ENCODE assay signal across 16 mouse cellular contexts in genomic region chr8:17602861-17603260, GRCm38 (mm10).
"Had no signal": no experiment of that assay in that cellular context is flagged by ENCODE, and none has a peak within 500 bp of the region (broad histone marks: within the 10 kb centered on the region; RNA-seq: fewer than 3 reads in every experiment).

No protein-coding gene starts in this region.

- H3K4me3 ChIP-seq: neural tube, embryonic 12.5 days; neural tube, embryonic 13.5 days; neural tube, embryonic 15.5 days; stomach, embryonic 15.5 days had no signal

- DNase-seq: retina, postnatal 1 day; right cerebral cortex, postnatal 14 days; right cerebral cortex, postnatal 25 days; right cerebral cortex, postnatal 4 days; spleen, adult 18-20 months; thymus, adult 18-20 months; thymus, adult 2 months; thymus, postnatal 14 days; thymus, postnatal 25 days; thymus, postnatal 36 days; thymus, postnatal 4 days had no signal

- H3K27me3 ChIP-seq: neural tube, embryonic 12.5 days; neural tube, embryonic 13.5 days; neural tube, embryonic 15.5 days; stomach, embryonic 15.5 days had no signal

- H3K4me1 ChIP-seq: neural tube, embryonic 12.5 days; neural tube, embryonic 13.5 days; neural tube, embryonic 15.5 days; stomach, embryonic 15.5 days had no signal

- H3K9ac ChIP-seq: neural tube, embryonic 12.5 days; neural tube, embryonic 13.5 days; neural tube, embryonic 15.5 days; stomach, embryonic 15.5 days had no signal

- H3K27ac ChIP-seq: neural tube, embryonic 12.5 days; neural tube, embryonic 13.5 days; neural tube, embryonic 15.5 days; stomach, embryonic 15.5 days; stomach, postnatal 0 days had no signal

- H3K36me3 ChIP-seq: neural tube, embryonic 12.5 days; neural tube, embryonic 13.5 days; neural tube, embryonic 15.5 days; stomach, embryonic 15.5 days had no signal
